Mouse (Mus musculus) forebrain, embryonic 12.5 days (tissue): ENCODE measurements around the gene Arid1b. TPM values are rescaled to one million over a fixed set of nuclear protein-coding genes. Genes with fewer than 3 reads are reported as not detected.

Source experiments
- ATAC-seq: fragments of 200-750 bp; cut with Nextera tagmentation; 2 replicates; pipeline ENCODE4 v1.8.0; 2017; ENCODE audit warnings: moderate TSS enrichment; ENCODE audit not compliant: low FRiP score
- H3K27ac ChIP-seq: fragments of 300-500 bp; sonication (generic); 2 replicates; pipeline ENCODE4 v1.5.1; 2016; ENCODE audit warnings: mild to moderate bottlenecking
- H3K27me3 ChIP-seq: fragments of 300-500 bp; sonication (generic); 2 replicates; pipeline ENCODE4 v1.6.1; 2016; ENCODE audit warnings: mild to moderate bottlenecking
- H3K36me3 ChIP-seq: fragments of 300-500 bp; sonication (generic); replicated peaks from 2 replicates; pipeline ENCODE4 v1.6.1; 2016; ENCODE audit warnings: mild to moderate bottlenecking
- H3K4me1 ChIP-seq: fragments of 300-500 bp; sonication (generic); 2 replicates; pipeline ENCODE4 v1.6.1; 2016
- H3K4me2 ChIP-seq: fragments of 300-500 bp; sonication (generic); 2 replicates; pipeline ENCODE4 v1.6.1; 2016; ENCODE audit warnings: mild to moderate bottlenecking, moderate library complexity
- H3K4me3 ChIP-seq: fragments of 300-500 bp; sonication (generic); replicated peaks from 2 replicates; pipeline ENCODE4 v1.5.1; 2016; ENCODE audit warnings: mild to moderate bottlenecking
- H3K9ac ChIP-seq: fragments of 300-500 bp; sonication (generic); 2 replicates; pipeline ENCODE4 v1.6.1; 2016; ENCODE audit warnings: mild to moderate bottlenecking
- H3K9me3 ChIP-seq: fragments of 300-500 bp; sonication (generic); 2 replicates; pipeline ENCODE4 v1.6.1; 2016
- WGBS: fragments of 180-500 bp; shearing (Covaris S2); methylation state at CpG from one replicate; pipeline ENCODE4 v1.1.7; 2016; 5-methylcytosine and 5-hydroxymethylcytosine counted together
- polyA plus RNA-seq: library from polyadenylated mRNA; unstranded; fragments of >200 nt; fragmentation: Nextera tagmentation; extraction: Ambion mirVana; gene quantifications from 2 replicates; pipeline ENCODE4 v1.2.1, GENCODE M21; 2016

The Arid1b gene
- polyA plus RNA-seq, 1 experiment from 2014 or later = 17.4 TPM

GRCm38 (mm10) chr17:5277137-5277871, 283.2 kb downstream of the Arid1b start:
- Histone ChIP-seq H3K9me3 (no peaks in the 10 kb centered on the region), H3K9ac (no peak overlapping the region), H3K4me3 (no peak overlapping the region), H3K36me3 (0 out of 2 replicates have a peak, but pooled peaks cover 3% of the 10 kb centered on the region), H3K4me1 (0 out of 2 replicates have a peak, but pooled peaks cover under 1% of the 10 kb centered on the region), H3K27me3 (no peaks in the 10 kb centered on the region), H3K4me2 (no peak overlapping the region), H3K27ac (no peak overlapping the region)
- WGBS = 90% methylated on average over 17 of the region's 17 CpGs
- no peak for ATAC-seq

DNA sequence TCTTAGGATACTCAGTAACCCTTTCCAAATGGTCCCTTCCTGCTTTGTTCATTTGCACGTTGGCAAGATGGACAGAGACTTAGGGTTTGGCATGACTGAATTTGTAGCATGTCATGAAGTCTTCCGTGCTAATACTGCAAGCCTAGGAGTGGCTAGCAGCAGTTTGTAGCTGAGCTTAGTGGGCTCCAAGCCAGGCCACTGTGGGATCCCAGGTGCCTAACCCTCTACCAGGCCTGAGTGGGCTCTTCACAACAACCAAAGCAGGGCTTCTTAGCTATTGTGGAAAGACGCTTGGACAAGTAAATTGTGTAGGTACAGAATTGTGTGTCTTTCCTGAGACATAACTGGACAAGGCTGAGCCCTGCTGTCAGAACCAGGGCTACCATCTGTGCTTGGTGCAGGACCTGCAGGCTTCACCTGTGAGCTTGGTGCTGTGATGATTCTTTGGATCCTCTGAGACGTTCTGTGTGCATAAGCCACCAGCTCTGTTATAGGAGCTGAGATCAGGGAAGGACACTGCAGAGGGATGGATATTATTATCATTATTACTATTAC, 286.4 kb downstream of the Arid1b start:
- Histone ChIP-seq H3K4me2 (no peak overlapping the region), H3K27me3 (no peaks in the 10 kb centered on the region), H3K4me1 (peaks cover 9% of the 10 kb centered on the region; the same call in 1 of the 2 replicates), H3K9ac (no peak overlapping the region), H3K9me3 (no peaks in the 10 kb centered on the region), H3K27ac (no peak overlapping the region), H3K36me3 (0 out of 2 replicates have a peak, but pooled peaks cover 3% of the 10 kb centered on the region), H3K4me3 (no peak overlapping the region)
- 92% methylated on average over 4 of the region's 4 CpGs for WGBS
- ATAC-seq = no peak

DNA sequence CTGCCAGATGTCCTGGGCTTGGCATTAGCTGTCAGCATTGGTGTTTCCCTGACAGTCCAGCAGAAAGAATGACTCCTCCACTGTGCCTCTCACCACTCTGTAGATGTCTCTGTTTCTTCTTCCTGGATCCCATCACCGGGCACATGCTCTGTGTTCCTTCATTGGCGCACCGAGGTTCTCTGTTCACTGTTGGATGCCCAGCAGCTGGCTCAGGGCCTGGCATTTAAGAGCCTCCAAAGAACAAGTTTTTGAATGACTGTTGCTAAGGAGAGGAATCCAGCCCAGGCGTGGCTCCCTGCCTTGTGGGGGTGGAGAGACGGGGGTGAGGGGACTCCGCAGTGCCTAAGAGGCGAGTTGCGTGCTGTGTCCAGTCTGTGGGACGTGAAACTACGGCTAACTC, 290.7 kb downstream of the Arid1b start:
- peaks cover 28% of the 10 kb centered on the region for H3K4me1 ChIP-seq
- ATAC-seq = no peak
- 78% methylated on average over 10 of the region's 10 CpGs for WGBS
- H3K4me3 ChIP-seq = no peak overlapping the region
- no peak overlapping the region for H3K9ac ChIP-seq
- H3K36me3 ChIP-seq = no peaks in the 10 kb centered on the region
- H3K27ac ChIP-seq = no peak overlapping the region
- no peaks in the 10 kb centered on the region for H3K27me3 ChIP-seq
- H3K4me2 ChIP-seq = no peak overlapping the region
- H3K9me3 ChIP-seq = no peaks in the 10 kb centered on the region

DNA sequence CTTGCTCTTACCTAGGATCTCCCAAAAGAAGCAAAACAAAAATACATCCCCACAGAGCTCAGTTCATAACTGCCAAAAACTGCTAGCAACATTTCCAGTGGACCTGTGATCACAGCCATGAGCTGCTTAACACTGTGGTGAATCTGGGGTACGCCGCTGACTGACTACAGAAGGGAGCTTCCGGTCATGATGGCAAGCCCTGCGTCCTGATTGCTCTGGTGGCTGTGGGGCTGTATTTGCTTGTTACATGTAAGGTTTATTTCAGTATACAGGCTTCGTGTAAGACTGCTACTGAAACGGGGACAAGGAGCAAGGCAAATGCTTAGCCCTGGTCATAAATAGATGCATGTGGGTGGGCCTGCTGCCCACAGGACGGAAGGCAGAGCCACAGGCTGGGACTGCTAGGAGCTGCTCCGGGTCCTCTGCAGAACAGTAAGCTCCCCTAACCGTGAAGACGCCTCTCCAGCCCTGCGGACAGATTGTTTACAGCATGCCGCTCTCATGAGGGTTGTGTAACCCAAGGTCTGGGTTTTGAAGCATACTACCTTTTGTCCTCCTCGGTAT, 291.8 kb downstream of the Arid1b start:
- Histone ChIP-seq H3K4me1 (peaks cover 28% of the 10 kb centered on the region), H3K4me3 (no peak overlapping the region), H3K36me3 (peaks cover 5% of the 10 kb centered on the region), H3K4me2 (no peak overlapping the region), H3K9me3 (no peaks in the 10 kb centered on the region), H3K27me3 (no peaks in the 10 kb centered on the region), H3K9ac (no peak overlapping the region), H3K27ac (peak overlapping the region; percentile 69)
- 71% methylated on average over 13 of the region's 13 CpGs for WGBS
- 0 out of 2 replicates have a peak, but pooled peaks have one; percentile 18 for ATAC-seq

DNA sequence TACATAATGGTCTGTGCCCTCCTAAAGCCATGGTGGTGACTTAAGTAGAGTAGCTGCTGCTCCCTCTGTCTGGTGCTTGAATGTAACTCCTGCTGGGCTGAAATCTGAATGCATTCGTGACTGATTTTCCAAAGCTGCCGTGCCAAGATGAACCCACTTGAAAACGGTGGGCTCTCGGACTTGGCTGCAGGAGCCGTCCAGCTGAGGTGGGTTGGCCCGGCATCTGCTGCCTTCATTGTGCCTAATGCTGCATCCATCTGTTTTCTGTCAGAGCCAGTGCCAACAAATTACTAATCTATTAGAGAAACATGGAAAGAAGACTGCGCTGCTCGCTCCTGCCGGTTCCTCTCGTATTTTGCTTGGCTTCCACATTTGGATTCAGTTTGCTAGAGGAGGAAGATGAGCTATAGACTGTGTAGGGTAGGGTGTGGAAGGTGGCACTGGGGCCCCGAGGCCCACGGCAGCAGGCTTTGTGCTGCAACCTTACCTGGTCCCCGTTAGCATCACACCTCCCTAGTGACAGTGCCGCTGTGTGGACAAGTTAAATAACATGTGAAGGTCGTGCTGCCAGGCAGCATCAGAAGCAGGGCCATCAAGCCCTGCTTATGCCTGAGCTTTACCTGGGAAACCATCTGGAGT, 292.6 kb downstream of the Arid1b start:
- Histone ChIP-seq H3K4me3 (no peak overlapping the region), H3K9ac (no peak overlapping the region), H3K27ac (peak overlapping the region; percentile 69), H3K27me3 (no peaks in the 10 kb centered on the region), H3K9me3 (no peaks in the 10 kb centered on the region), H3K4me1 (peaks cover 28% of the 10 kb centered on the region), H3K4me2 (no peak overlapping the region), H3K36me3 (peaks cover 12% of the 10 kb centered on the region)
- 53% methylated on average over 15 of the region's 15 CpGs for WGBS
- peak; percentile 55; the same call in 1 of the 2 replicates for ATAC-seq

DNA sequence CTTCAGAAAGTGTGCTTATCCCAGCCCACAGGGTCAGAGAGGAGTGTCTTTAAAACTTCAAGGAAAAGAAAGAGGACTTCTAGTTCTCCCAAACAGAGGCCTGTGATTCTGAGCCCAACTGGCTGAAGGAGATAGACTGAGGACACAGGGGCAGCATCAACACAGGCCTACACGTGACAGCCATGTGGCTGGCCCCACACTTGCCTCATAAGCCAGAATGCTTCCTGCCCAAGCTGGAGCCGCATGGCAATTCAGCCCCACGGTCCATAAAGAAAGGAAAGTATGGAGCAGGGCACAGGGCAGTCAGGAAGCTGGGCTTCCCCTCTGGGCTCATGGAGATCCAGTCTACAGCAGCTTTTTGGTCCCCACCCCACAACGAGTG, 293.1 kb downstream of the Arid1b start:
- WGBS = 79% methylated on average over 4 of the region's 4 CpGs
- Histone ChIP-seq H3K9me3 (no peaks in the 10 kb centered on the region), H3K4me1 (peaks cover 28% of the 10 kb centered on the region), H3K36me3 (peaks cover 12% of the 10 kb centered on the region), H3K4me3 (no peak overlapping the region), H3K27me3 (no peaks in the 10 kb centered on the region), H3K4me2 (no peak overlapping the region), H3K27ac (peak overlapping the region; percentile 69; the same call in 1 of the 2 replicates), H3K9ac (no peak overlapping the region)
- ATAC-seq = no peak

DNA sequence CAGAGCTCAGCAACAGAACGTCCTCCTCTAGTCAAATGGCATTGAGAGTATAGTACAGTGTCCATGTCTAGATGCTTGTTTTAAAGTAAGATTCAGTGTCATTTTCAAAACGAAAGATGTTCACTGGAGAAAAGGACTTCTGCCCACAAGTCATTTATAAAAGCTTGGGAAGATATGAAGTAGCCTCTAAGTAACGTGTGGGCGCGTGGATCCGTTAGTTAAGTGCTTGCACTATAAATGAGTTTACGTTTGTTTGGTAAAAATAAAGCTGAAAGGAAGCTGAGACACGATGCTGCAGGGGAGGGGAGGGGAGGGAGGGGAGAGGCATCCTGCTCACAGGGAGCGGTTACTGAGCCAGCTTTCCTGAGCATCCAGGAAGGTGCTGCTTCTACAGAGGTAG, 293.5 kb downstream of the Arid1b start:
- H3K4me2 ChIP-seq = no peak overlapping the region
- H3K27ac ChIP-seq = no peak overlapping the region
- no peaks in the 10 kb centered on the region for H3K27me3 ChIP-seq
- 79% methylated on average over 9 of the region's 9 CpGs for WGBS
- no peak for ATAC-seq
- H3K36me3 ChIP-seq = peaks cover 12% of the 10 kb centered on the region
- no peak overlapping the region for H3K9ac ChIP-seq
- no peaks in the 10 kb centered on the region for H3K9me3 ChIP-seq
- H3K4me3 ChIP-seq = no peak overlapping the region
- H3K4me1 ChIP-seq = peaks cover 28% of the 10 kb centered on the region

- 59% methylated on average over 9 of the region's 9 CpGs for WGBS
- no peak overlapping the region for H3K9ac ChIP-seq
- ATAC-seq = peak; percentile 18; the same call in 1 of the 2 replicates
Observed at GRCm38 (mm10) chr17:5293653-5294584, 299.8 kb downstream of the Arid1b start.

DNA sequence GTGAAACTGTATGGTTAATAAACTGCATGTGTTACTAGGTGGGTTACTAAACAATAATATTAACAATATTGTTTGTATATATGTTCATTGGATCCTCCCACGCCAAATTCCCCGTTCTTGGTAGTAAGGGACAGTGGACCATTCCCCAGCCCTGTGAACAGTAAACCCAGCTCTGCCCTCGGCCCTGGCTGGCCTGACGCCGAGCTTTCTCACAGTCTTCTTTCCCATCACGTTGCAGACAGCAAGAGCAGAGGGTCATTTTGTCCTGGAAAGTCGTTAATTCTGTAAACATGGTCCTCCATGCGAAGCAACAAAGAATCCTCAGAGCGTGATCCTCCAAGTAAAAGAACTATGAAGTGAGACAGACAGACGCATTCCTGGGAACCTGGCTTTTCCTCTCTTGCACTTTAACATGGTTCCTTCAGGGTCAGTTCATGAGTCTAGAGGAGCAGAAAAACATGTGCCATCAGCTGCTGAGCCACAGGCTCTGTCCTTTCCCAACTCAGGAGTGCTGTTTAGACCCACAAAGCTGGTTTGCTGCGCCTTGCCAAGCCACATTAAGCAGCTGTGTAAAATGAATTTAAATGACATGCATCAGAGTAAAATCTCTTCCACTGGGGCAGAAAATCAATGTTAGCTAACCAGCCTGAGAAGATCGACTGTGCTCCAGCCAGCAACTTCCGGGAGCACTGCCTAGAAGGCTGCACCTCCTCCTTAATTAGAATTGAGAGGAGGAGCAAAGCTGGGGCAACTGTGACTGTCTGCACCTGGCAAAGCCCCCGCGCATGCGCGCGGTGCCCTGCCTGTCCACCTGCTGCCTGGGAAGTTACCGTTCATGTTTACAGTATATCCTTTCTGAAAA, 301.2 kb downstream of the Arid1b start:
- Histone ChIP-seq H3K27ac (peak overlapping the region; percentile 75), H3K36me3 (peaks cover 12% of the 10 kb centered on the region), H3K4me3 (no peak overlapping the region), H3K27me3 (no peaks in the 10 kb centered on the region), H3K4me2 (no peak overlapping the region), H3K9ac (no peak overlapping the region), H3K4me1 (peaks cover 48% of the 10 kb centered on the region), H3K9me3 (no peaks in the 10 kb centered on the region)
- WGBS = 58% methylated on average over 19 of the region's 19 CpGs
- ATAC-seq = peak; percentile 65; the same call in 1 of the 2 replicates

More at GRCm38 (mm10) chr17:5293653-5294584, 299.8 kb downstream of the Arid1b start:
- H3K4me2 ChIP-seq = no peak overlapping the region
- H3K27ac ChIP-seq = peak overlapping the region; percentile 50; the same call in 1 of the 2 replicates
- peaks cover 12% of the 10 kb centered on the region for H3K36me3 ChIP-seq
- H3K4me3 ChIP-seq = no peak overlapping the region
- H3K27me3 ChIP-seq = no peaks in the 10 kb centered on the region
- no peaks in the 10 kb centered on the region for H3K9me3 ChIP-seq
- peaks cover 44% of the 10 kb centered on the region for H3K4me1 ChIP-seq

DNA sequence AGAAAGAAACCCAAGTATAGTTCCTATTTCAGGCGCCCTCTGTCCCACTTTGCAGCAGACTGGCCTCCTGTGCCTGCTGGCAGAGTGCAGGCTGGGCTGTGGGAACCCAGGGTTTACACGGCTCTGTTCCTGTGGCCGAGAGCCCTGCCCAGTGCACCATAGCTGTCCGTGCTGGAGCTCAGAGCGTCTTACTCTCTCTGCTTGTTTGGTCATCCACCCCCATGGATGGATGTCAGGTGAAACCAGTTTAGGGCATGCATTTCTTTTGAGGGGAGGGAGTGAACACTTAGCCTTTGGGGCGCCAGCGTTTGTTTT, 301.8 kb downstream of the Arid1b start:
- H3K4me3 ChIP-seq = no peak overlapping the region
- WGBS = 72% methylated on average over 7 of the region's 7 CpGs
- H3K27ac ChIP-seq = peak overlapping the region; percentile 75

GRCm38 (mm10) chr17:5297491-5297890, 303.4 kb downstream of the Arid1b start:
- Histone ChIP-seq H3K9me3 (no peaks in the 10 kb centered on the region), H3K4me3 (no peak overlapping the region), H3K4me1 (peaks cover 48% of the 10 kb centered on the region), H3K4me2 (no peak overlapping the region), H3K36me3 (no peaks in the 10 kb centered on the region), H3K27ac (no peak overlapping the region), H3K9ac (no peak overlapping the region), H3K27me3 (no peaks in the 10 kb centered on the region)
- no peak for ATAC-seq
- 88% methylated on average over 4 of the region's 4 CpGs for WGBS

More for the DNA sequence above, 301.8 kb downstream of the Arid1b start:
- no peaks in the 10 kb centered on the region for H3K27me3 ChIP-seq
- ATAC-seq = no peak
- H3K36me3 ChIP-seq = peaks cover 7% of the 10 kb centered on the region
- no peaks in the 10 kb centered on the region for H3K9me3 ChIP-seq
- H3K4me1 ChIP-seq = peaks cover 48% of the 10 kb centered on the region
- H3K4me2 ChIP-seq = no peak overlapping the region
- no peak overlapping the region for H3K9ac ChIP-seq
